Mouse (Mus musculus): ENCODE results near the gene Tmem130. TPM values are rescaled to one million over a fixed set of nuclear protein-coding genes. Genes with fewer than 3 reads are reported as not detected.
"Not testable (repeated sequence)": the region's sequence is repeated elsewhere in the genome, so short reads cannot be mapped to it uniquely, and the experiment has no call there.

The Tmem130 gene
- polyA plus RNA-seq, 1 experiment = 0.22 TPM

DNA sequence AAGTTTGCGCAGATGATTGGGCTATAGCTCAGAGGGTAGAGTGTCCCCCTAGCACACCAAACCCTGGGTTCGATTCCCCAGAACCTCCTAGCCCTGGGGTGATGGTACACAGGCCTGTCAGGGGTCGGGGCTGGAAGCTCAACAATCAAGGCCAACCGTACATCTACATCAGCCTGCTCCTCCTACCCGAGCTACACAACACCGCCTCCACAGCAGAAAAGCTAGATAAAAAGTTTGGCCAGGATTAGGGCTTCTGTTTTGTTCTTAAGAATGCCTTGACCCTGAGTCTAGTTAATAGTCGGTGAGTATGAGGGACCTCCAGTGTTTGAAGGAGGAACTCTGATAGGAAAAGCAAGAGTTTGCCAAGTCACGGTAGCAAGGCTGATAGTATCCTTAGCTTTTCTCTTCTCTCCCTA, 7.5 kb upstream of the Tmem130 start:
- no peak for DNase-seq
- Histone ChIP-seq H3K4me1 (ENCODE audit: control insufficient read depth, insufficient read depth, low read length) (peaks cover 3% of the 10 kb centered on the region; the same call in 1 of the 2 replicates), H3K4me3 (replicated peaks; ENCODE audit: extremely low read depth, low read depth, low read length) (peak overlapping the region; percentile 96)
- 13% methylated on average over 8 of the region's 8 CpGs for WGBS
- TF ChIP-seq POLR2A (IDR thresholded peaks at IDR 0.05; ENCODE audit: borderline replicate concordance, extremely low read depth, low read depth, low read length) = no peak
- no peak for TF ChIP-seq CTCF (IDR thresholded peaks at IDR 0.05; ENCODE audit: insufficient read depth, low read length)

- peak; percentile 95 for DNase-seq
- WGBS = under 1% methylated on average over 91 of the region's 92 CpGs
- H3K4me3 ChIP-seq (replicated peaks; ENCODE audit: extremely low read depth, low read depth, low read length) = peak overlapping the region; percentile 96
- peaks cover 3% of the 10 kb centered on the region; the same call in 1 of the 2 replicates for H3K4me1 ChIP-seq (ENCODE audit: control insufficient read depth, insufficient read depth, low read length)
- TF ChIP-seq POLR2A (IDR thresholded peaks at IDR 0.05; ENCODE audit: borderline replicate concordance, extremely low read depth, low read depth, low read length) (peak; percentile 67; the same call in 1 of the 2 replicates), CTCF (IDR thresholded peaks at IDR 0.05; ENCODE audit: insufficient read depth, low read length) (peak; percentile 32; the same call in 1 of the 2 replicates)
These were observed 6.6 kb upstream of the Tmem130 start for GRCm38 (mm10) chr5:144767911-144768841.

DNA sequence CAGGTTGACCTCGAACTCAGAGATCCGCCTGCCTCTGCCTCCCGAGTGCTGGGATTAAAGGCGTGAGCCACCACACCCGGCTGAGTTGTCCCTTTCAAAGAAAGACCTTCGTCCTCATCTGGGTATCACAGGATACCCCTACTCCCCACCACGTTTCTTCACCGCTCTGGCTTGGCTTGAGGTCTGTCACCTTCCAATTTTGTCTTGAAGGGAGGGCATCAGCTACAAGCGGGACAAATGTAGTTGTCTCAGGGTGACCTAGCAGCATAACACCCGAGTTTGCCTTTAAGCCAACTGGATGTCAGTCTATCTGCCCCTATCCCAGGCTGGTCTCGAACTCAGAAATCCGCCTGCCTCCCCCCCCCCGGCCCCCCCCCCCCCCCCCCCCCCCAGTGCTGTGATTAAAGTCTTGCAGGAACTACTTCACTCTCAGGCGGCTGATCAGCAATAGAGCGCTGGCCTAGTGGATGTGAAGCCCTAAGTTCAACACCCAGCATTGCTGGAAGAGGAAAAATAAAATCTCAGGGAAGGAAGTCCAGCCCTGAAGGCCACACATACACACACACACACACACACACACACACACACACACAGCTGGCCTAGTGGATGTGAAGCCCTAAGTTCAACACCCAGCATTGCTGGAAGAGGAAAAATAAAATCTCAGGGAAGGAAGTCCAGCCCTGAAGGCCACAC, 5.6 kb upstream of the Tmem130 start, which contains the start of gene Trrap:
TSS of gene Trrap (plus strand) at position 627 of the 693 bp plus-strand sequence.
- not testable (repeated sequence) for H3K4me1 ChIP-seq (ENCODE audit: control insufficient read depth, insufficient read depth, low read length); DNase-seq
- WGBS = 80% methylated on average over 12 of the region's 15 CpGs
- H3K4me3 ChIP-seq (replicated peaks; ENCODE audit: extremely low read depth, low read depth, low read length) = peak within 1 kb of the TSS; percentile 96

DNA sequence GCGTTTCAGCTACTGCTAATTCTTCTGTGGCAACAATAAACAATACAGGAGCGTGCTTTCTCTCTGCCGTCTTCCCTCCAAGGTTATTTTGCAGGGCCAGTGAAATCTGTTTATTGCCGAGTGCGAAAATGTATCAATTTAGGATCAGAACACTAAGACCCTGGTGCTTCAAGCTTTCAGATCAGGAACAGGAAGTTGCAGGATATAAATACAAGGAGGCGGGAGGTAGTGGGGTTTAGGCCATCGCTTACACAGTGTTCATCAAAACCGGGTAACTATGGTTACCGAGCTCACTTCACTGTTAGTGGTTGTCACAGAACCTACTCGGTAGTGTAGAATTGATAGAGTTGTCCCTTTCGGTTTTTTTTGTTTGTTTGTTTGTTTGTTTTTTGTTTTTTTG, 5.0 kb upstream of the Tmem130 start:
- TF ChIP-seq POLR2A (IDR thresholded peaks at IDR 0.05; ENCODE audit: borderline replicate concordance, extremely low read depth, low read depth, low read length) = no peak
- Histone ChIP-seq H3K4me3 (replicated peaks; ENCODE audit: extremely low read depth, low read depth, low read length) (no peak overlapping the region), H3K4me1 (ENCODE audit: control insufficient read depth, insufficient read depth, low read length) (peaks cover 3% of the 10 kb centered on the region; the same call in 1 of the 2 replicates)
- WGBS = 59% methylated on average over 11 of the region's 11 CpGs
- no peak for DNase-seq

DNA sequence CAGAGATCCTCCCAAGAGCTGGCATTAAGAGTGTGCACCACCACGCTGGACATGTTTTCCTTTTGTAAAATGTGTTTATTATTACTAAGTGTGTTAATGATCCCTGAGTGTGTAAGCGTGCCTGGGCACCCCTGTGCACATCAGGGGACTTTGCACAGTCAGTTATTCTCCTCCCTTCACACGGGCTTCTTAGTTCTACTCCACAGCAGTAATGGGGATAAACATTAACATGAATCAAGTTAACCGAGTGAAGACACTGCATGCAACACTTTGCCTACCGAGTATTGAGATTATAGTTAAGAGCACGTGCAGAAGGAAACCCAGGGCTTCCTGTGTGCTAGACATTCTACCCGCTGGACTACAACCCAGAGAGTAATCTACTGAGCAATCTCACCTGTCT, 4.4 kb upstream of the Tmem130 start:
- no peak overlapping the region for H3K4me3 ChIP-seq (replicated peaks; ENCODE audit: extremely low read depth, low read depth, low read length)
- DNase-seq = no peak
- TF ChIP-seq CTCF (IDR thresholded peaks at IDR 0.05; ENCODE audit: insufficient read depth, low read length) = no peak
- no peak for TF ChIP-seq POLR2A (IDR thresholded peaks at IDR 0.05; ENCODE audit: borderline replicate concordance, extremely low read depth, low read depth, low read length)
- 51% methylated on average over 7 of the region's 7 CpGs for WGBS
- peaks cover 3% of the 10 kb centered on the region; the same call in 1 of the 2 replicates for H3K4me1 ChIP-seq (ENCODE audit: control insufficient read depth, insufficient read depth, low read length)

- no peak for TF ChIP-seq POLR2A (IDR thresholded peaks at IDR 0.05; ENCODE audit: borderline replicate concordance, extremely low read depth, low read depth, low read length)
- TF ChIP-seq CTCF (IDR thresholded peaks at IDR 0.05; ENCODE audit: insufficient read depth, low read length) = no peak
- Histone ChIP-seq H3K4me3 (replicated peaks; ENCODE audit: extremely low read depth, low read depth, low read length) (no peak overlapping the region), H3K4me1 (ENCODE audit: control insufficient read depth, insufficient read depth, low read length) (no peaks in the 10 kb centered on the region)
- 24% methylated on average over 8 of the region's 8 CpGs for whole genome bisulfite sequencing
- DNase-seq = no peak
These were observed 3.2 kb downstream of the Tmem130 start for GRCm38 (mm10) chr5:144758422-144758821.

- TF ChIP-seq POLR2A (IDR thresholded peaks at IDR 0.05; ENCODE audit: borderline replicate concordance, extremely low read depth, low read depth, low read length) (no peak), CTCF (IDR thresholded peaks at IDR 0.05; ENCODE audit: insufficient read depth, low read length) (no peak)
- WGBS = 83% methylated on average over 9 of the region's 9 CpGs
These were observed 4.2 kb downstream of the Tmem130 start for GRCm38 (mm10) chr5:144757402-144757801.

DNA sequence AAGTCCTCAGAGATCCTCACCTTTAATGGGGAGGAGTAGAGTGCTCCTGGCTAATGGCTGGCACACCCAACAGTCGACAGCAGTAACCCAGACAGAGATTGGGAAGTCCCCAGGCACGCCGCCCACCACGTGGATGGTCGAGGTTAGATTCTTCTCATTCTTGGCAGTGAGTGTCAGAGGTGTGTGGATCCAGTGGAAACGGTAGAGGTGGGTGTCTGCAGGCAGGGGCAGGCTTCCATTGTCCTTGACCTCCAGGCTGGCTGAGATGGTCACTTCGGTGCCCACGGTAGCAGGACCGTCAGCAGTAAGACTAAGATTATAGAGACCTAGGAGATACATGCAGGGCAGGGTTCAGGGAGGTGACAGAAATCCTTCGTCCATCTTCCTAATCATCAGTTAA, 6.4 kb downstream of the Tmem130 start:
- 42% methylated on average over 10 of the region's 10 CpGs for WGBS
- H3K4me1 ChIP-seq (ENCODE audit: control insufficient read depth, insufficient read depth, low read length) = no peaks in the 10 kb centered on the region
- H3K4me3 ChIP-seq (replicated peaks; ENCODE audit: extremely low read depth, low read depth, low read length) = no peak overlapping the region
- TF ChIP-seq CTCF (IDR thresholded peaks at IDR 0.05; ENCODE audit: insufficient read depth, low read length) = no peak
- TF ChIP-seq POLR2A (IDR thresholded peaks at IDR 0.05; ENCODE audit: borderline replicate concordance, extremely low read depth, low read depth, low read length) = no peak
- DNase-seq = no peak

More at GRCm38 (mm10) chr5:144757402-144757801, 4.2 kb downstream of the Tmem130 start:
- Histone ChIP-seq H3K4me1 (ENCODE audit: control insufficient read depth, insufficient read depth, low read length) (no peaks in the 10 kb centered on the region), H3K4me3 (replicated peaks; ENCODE audit: extremely low read depth, low read depth, low read length) (no peak overlapping the region)
- DNase-seq = no peak

DNA sequence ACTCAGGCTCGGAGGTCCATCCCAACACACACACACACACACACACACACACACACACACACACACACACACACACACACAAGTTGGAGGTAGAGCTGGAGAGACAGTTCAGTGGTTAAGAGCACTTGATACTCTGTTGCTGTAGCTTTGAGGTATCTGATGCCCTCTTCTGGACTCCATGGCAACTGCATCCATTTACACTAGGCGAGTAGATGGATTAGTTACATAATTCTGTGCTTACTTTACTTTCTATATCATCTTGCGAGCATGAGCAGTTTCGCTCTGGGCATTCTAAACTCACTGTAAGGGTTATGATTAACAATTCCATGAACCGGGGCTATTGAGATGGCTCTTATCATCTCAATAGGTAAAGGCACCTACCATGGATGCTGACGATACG, 8.6 kb downstream of the Tmem130 start:
- no peak for TF ChIP-seq POLR2A (IDR thresholded peaks at IDR 0.05; ENCODE audit: borderline replicate concordance, extremely low read depth, low read depth, low read length)
- TF ChIP-seq CTCF (IDR thresholded peaks at IDR 0.05; ENCODE audit: insufficient read depth, low read length) = no peak
- no peak overlapping the region for H3K4me3 ChIP-seq (replicated peaks; ENCODE audit: extremely low read depth, low read depth, low read length)
- no peaks in the 10 kb centered on the region for H3K4me1 ChIP-seq (ENCODE audit: control insufficient read depth, insufficient read depth, low read length)
- 46% methylated on average over 7 of the region's 7 CpGs for WGBS
- DNase-seq = peak; percentile 39
